Mouse (Mus musculus) layer of hippocampus, postnatal 14 days (tissue): Measurements from ENCODE around the gene Ncbp2. TPM values are rescaled to one million over a fixed set of nuclear protein-coding genes. Genes with fewer than 3 reads are reported as not detected.

Source experiments
- DNase-seq, 2 experiments: peaks; one replicate each; pipeline ENCODE4 v3.0.0; 2021 to 2022; ENCODE audit warnings: low spot score in 2 of 2, mixed read lengths in 1 of 2
- microRNA-seq, 2 experiments: library from miRNA; unstranded; fragments of <30 nt; microRNA quantifications; one replicate each; pipeline ENCODE4 v1.2.0; 2021
- total RNA-seq, 2 experiments: library from RNA; stranded (reverse); gene quantifications; 2 replicates each; pipeline ENCODE4 v1.2.3; 2021

The Ncbp2 gene
- total RNA-seq, 2 experiments from 2014 or later, result 47.8 to 52.5 TPM

DNA sequence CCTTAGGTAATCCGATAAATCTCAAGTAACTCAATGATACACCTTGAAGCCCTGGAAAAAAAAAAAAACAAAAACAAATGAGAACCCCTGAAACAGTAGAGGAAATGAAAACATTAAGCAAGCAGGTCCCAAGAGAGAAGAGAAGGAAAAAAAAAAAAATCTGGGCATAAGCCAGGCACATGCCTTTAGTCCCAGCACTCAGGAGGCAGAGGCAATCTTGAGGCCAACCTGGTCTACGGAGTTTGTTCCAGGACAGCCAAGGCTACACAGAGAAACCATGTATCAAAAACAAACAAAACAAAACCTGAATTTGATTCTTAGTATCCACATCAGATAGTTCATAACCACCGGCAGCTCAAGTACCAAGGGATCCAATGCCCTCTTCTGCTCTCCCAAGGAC is 56.4 kb downstream of the Ncbp2 start:
- no peak for DNase-seq

DNA sequence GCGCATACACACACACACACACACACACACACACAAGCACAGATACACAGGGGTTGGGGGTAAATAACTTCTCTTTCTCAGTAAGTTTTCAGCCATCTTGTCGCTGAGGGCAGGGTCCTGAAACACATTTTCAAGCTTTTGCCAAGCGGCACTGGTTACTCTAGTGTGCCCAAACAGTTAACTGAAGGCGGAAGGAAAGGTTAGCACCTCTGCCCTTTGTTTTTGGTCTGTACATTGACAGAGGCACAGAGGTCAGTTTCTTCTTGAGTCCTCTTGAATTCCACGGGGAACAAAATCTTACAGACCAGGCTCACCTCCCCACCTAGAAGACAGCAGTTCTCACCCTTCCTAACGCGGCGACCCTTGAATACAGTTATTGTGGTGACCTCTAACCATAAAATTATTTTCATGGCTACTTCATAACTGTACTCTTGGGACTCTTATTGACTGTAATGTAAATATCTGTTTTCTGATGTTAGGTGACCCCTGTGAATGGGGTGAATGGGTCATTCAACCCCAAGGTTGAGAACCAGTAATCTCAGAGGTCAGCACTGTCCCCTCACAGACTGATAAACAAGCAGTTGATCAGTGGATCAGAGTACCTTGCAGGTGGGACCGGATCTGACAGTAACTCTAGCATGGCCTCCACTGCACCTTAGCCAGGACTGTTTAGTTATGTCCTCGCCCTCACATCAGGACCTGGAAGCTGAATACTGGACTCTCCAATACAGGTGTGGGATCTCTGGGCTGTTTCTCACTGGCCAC is 60.4 kb downstream of the Ncbp2 start:
- DNase-seq, result no peak

DNA sequence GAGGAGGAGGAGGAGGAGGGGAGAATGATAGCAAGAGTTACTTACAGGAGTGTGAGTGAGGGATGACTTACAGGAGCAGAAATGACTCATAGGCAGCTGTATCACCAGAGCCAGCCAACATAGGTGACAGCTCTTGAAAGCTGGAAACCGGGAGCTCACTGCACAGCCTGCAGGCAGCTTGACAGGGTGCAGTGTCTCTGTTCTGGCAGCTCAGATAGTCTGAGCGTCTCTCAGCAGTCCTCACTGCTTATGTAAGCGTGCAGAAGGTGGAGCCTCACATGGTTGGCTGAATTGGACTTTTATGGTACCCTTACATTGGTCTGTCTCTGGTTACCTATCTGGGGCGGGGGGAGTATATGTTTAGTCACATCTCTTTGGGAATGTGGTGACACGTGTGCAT is 61.6 kb downstream of the Ncbp2 start:
- no peak for DNase-seq

DNA sequence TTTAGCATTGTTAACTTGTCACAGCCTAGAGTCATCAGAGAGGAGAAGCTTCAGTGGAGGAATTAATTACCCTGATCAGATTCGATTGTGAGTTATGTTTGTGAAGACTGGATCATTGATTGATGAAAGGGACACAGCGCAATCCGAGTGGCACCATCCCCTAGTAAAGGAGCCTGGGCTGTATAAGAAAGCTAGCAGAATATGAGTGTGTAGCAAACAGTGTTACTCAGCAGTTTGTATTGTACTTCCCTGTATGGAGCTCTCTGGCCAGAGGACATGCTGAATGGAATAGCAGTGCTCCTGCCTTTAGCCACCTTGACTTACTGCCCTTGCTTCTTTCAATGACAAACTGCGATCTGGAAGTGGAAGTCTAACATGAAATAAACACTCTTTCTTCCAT is 62.0 kb downstream of the Ncbp2 start:
- DNase-seq, result no peak

Small RNA genes lying within 50 kb of the gene (microRNA-seq; reads per million reads assigned to microRNA genes)
- gene Gm26269, result 0 reads per million in 2 experiments

Other genes starting within 250 kb of the Ncbp2 start
- under 1 TPM; 0.18 to 0.21 TPM for gene Meltf, start 69.7 kb upstream of the Ncbp2 start, total RNA-seq
- 10 to 100 TPM; 10.5 to 13.1 TPM for gene Pigz, start 14.7 kb upstream of the Ncbp2 start, total RNA-seq
- gene 0610012G03Rik, start within 50 bp of the Ncbp2 start, total RNA-seq, result 10 to 100 TPM; 49.5 to 50.8 TPM
- gene Senp5, start 54.8 kb downstream of the Ncbp2 start, total RNA-seq, result 10 to 100 TPM; 40.0 to 43.4 TPM
- 10 to 100 TPM; 33.3 TPM for gene Pak2, start 130.8 kb downstream of the Ncbp2 start, total RNA-seq
- gene Pigx, start 151.2 kb downstream of the Ncbp2 start, total RNA-seq, result 10 to 100 TPM; 29.2 to 29.7 TPM
- 10 to 100 TPM; 61.5 to 65.9 TPM for gene Cep19, start 151.3 kb downstream of the Ncbp2 start, total RNA-seq
- 10 to 100 TPM; 10.6 to 11.7 TPM for gene Nrros, start 217.1 kb downstream of the Ncbp2 start, total RNA-seq
- gene Bex6, start 231.3 kb downstream of the Ncbp2 start, total RNA-seq, result not detected